Mouse (Mus musculus) brain, embryonic 14.5 days (tissue): Measurements from ENCODE around the gene Slc1a7.

Source experiments
- CTCF ChIP-seq: fragments of 200-500 bp; IDR thresholded peaks from 2 replicates; pipeline ENCODE4 v1.5.1; 2012; ENCODE audit warnings: inconsistent platforms, mild to moderate bottlenecking, moderate library complexity, borderline replicate concordance; ENCODE audit not compliant: insufficient read depth, insufficient read length; ENCODE audit errors: extremely low read depth
- POLR2A ChIP-seq: fragments of 200-500 bp; IDR thresholded peaks from 2 replicates; pipeline ENCODE4 v1.6.1; 2012; ENCODE audit warnings: mild to moderate bottlenecking, inconsistent platforms, borderline replicate concordance; ENCODE audit not compliant: poor library complexity, insufficient read depth, insufficient read length, severe bottlenecking; ENCODE audit errors: extremely low read depth

- TF ChIP-seq CTCF (no peak), POLR2A (no peak)
Observed at GRCm38 (mm10) chr4:108023186-108023585, 55.1 kb downstream of the Slc1a7 start.
